Mouse (Mus musculus) kidney, adult 2 months (tissue): ENCODE measurements around the gene Lgals12. TPM values are rescaled to one million over a fixed set of nuclear protein-coding genes. Genes with fewer than 3 reads are reported as not detected.

Experiments
- DNase-seq: peaks from one replicate; pipeline ENCODE4 v3.0.0; 2021
- H3K27ac ChIP-seq: fragments of 200-500 bp; 2 replicates; pipeline ENCODE4 v1.5.1; 2012; ENCODE audit warnings: low read depth, low read length, control low read depth, inconsistent platforms; ENCODE audit not compliant: insufficient read depth
- H3K27me3 ChIP-seq: fragments of 200-500 bp; replicated peaks from 2 replicates; pipeline ENCODE4 v1.6.1; 2012; ENCODE audit warnings: mild to moderate bottlenecking, moderate library complexity, low read length, inconsistent platforms; ENCODE audit not compliant: control insufficient read depth, insufficient read depth
- H3K36me3 ChIP-seq: fragments of 200-500 bp; 2 replicates; pipeline ENCODE4 v1.6.1; 2012; ENCODE audit warnings: mild to moderate bottlenecking, moderate library complexity, low read length, inconsistent platforms; ENCODE audit not compliant: control insufficient read depth, insufficient read depth
- H3K4me1 ChIP-seq: fragments of 200-500 bp; 2 replicates; pipeline ENCODE4 v1.6.1; 2011; ENCODE audit warnings: low read length; ENCODE audit not compliant: control insufficient read depth, insufficient read depth
- H3K4me3 ChIP-seq: fragments of 200-500 bp; 2 replicates; pipeline ENCODE4 v1.5.1; 2011; ENCODE audit warnings: mild to moderate bottlenecking, low read depth, low read length, control low read depth; ENCODE audit not compliant: insufficient read depth
- CTCF ChIP-seq: fragments of 200-500 bp; conservative IDR thresholded peaks from 2 replicates; pipeline ENCODE4 v1.5.1; 2011; ENCODE audit warnings: low read depth, mild to moderate bottlenecking, control low read depth, low read length, moderate library complexity, mixed read lengths; ENCODE audit not compliant: insufficient read depth, insufficient read length
- POLR2A ChIP-seq: fragments of 200-500 bp; IDR thresholded peaks from one replicate; pipeline ENCODE4 v1.6.1; 2011; ENCODE audit warnings: low read depth, low read length, control low read depth
- WGBS: fragments of 180-500 bp; shearing (Covaris S2); methylation state at CpG from one replicate; pipeline ENCODE4 v1.1.7; 2018; 5-methylcytosine and 5-hydroxymethylcytosine counted together
- polyA plus RNA-seq: library from polyadenylated mRNA; depleted of rRNA; stranded (reverse); fragments of >200 nt; gene quantifications from 2 replicates; pipeline ENCODE4 v1.2.3, GENCODE M21; 2012

Lgals12 gene
- polyA plus RNA-seq, 1 experiment = 5.1 TPM

DNA sequence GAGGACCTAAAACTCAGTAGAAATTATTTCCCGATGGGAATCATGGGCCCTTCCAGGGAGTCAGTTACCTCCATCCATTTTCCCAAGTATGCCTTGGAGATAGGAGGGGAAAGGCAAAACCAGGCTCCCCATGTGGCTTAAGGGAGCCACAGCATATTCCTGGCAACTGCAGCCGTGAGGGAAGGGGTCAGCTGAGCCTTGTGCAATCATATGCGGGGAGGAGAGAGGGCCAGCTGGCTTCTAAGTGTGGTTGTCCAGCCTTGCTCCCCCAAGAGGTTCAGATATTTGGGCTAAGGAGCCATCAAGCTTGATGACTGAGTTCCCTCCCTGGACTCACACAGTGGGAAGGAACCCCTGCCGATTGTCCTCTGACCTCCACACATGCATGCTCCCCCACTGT lies 5.4 kb downstream of the Lgals12 start:
- H3K27ac ChIP-seq = no peak overlapping the region
- no peak for DNase-seq
- H3K36me3 ChIP-seq = no peaks in the 10 kb centered on the region
- 92% methylated on average over 4 of the region's 4 CpGs for WGBS
- H3K27me3 ChIP-seq = no peaks in the 10 kb centered on the region
- peaks cover under 1% of the 10 kb centered on the region; the same call in 1 of the 2 replicates for H3K4me1 ChIP-seq
- no peak for TF ChIP-seq CTCF
- no peak for TF ChIP-seq POLR2A
- no peak overlapping the region for H3K4me3 ChIP-seq

DNA sequence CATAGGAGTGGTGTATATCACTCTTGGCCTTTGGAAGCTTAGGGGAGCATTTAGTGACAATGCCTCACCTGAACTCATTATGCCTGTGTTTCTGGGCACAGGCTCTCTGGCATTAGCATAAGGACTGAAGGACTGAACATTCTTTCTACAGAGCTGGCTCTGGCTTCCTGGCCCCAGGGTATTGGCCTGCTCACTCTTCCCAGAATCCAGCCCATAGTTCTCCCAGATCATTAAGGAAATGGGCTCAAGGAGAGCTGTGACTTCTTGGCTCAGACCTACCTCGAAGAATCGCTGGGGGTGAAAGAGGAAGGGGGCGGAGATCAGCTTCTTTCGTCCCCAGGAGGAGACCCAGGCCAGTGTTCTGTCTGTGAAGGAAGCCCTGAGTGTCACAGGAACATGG lies 8.5 kb downstream of the Lgals12 start:
- Histone ChIP-seq H3K4me1 (no peaks in the 10 kb centered on the region), H3K4me3 (no peak overlapping the region), H3K36me3 (no peaks in the 10 kb centered on the region), H3K27ac (no peak overlapping the region), H3K27me3 (no peaks in the 10 kb centered on the region)
- 52% methylated on average over 4 of the region's 4 CpGs for WGBS
- TF ChIP-seq POLR2A (no peak), CTCF (no peak)
- DNase-seq = peak; percentile 55

GRCm38 (mm10) chr19:7595534-7595933 lies 11.5 kb downstream of the Lgals12 start:
- TF ChIP-seq CTCF (peak; percentile 55), POLR2A (no peak)
- DNase-seq = peak; percentile 67
- Histone ChIP-seq H3K36me3 (no peaks in the 10 kb centered on the region), H3K4me3 (no peak overlapping the region), H3K27ac (no peak overlapping the region), H3K4me1 (0 out of 2 replicates have a peak, but pooled peaks cover 3% of the 10 kb centered on the region), H3K27me3 (no peaks in the 10 kb centered on the region)
- 28% methylated on average over 2 of the region's 2 CpGs for WGBS

GRCm38 (mm10) chr19:7592018-7592417 lies 15.0 kb downstream of the Lgals12 start:
- Histone ChIP-seq H3K27ac (no peak overlapping the region), H3K27me3 (no peaks in the 10 kb centered on the region), H3K4me3 (no peak overlapping the region), H3K36me3 (no peaks in the 10 kb centered on the region), H3K4me1 (0 out of 2 replicates have a peak, but pooled peaks cover 3% of the 10 kb centered on the region)
- DNase-seq = peak; percentile 60
- TF ChIP-seq CTCF (no peak), POLR2A (no peak)
- WGBS = 36% methylated on average over 3 of the region's 3 CpGs

DNA sequence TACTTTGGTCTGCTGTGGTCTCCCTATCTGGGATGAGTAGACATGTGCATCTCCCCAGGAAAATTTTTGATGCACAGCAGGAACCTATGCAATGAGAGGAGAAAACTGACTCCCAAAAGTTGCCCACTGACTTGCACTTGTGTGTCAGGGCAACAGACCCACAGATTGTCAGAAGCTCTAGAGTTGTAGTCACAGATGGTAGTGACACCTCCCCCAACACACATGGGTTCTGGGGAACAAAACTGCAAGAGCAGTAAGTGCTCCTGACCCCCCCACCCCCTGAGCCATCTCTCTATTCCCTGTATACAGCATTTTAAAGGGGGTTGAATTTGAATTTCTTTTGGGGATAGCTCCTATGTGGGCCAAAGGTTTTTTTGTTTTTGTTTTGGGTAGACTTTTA lies 16.2 kb downstream of the Lgals12 start:
- DNase-seq = no peak
- Histone ChIP-seq H3K4me3 (no peak overlapping the region), H3K4me1 (0 out of 2 replicates have a peak, but pooled peaks cover 3% of the 10 kb centered on the region), H3K36me3 (no peaks in the 10 kb centered on the region), H3K27me3 (no peaks in the 10 kb centered on the region), H3K27ac (no peak overlapping the region)
- TF ChIP-seq CTCF = no peak

DNA sequence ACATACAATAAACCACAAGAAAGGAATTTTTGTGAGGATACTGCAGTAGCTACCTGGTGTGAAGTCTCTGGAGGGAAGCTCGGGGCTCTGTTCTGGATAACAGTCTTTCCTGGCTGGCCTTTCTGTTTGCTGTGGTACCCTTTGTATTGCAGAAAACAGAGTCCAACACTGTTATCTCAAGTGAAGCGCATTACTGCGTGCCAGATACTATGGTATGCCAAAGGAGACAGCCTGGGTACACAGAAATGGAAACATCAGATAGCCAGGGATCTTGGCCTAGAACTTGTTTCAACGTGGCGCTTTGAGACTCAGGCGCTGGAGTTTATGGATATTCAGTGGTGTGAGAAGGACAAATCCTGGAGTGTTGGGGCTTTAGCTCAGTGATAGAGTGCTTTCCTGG lies 21.2 kb downstream of the Lgals12 start:
- Histone ChIP-seq H3K4me3 (no peak overlapping the region), H3K27ac (no peak overlapping the region), H3K27me3 (no peaks in the 10 kb centered on the region), H3K4me1 (no peaks in the 10 kb centered on the region), H3K36me3 (no peaks in the 10 kb centered on the region)
- TF ChIP-seq POLR2A (no peak), CTCF (no peak)
- WGBS = 95% methylated on average over 6 of the region's 6 CpGs
- no peak for DNase-seq

DNA sequence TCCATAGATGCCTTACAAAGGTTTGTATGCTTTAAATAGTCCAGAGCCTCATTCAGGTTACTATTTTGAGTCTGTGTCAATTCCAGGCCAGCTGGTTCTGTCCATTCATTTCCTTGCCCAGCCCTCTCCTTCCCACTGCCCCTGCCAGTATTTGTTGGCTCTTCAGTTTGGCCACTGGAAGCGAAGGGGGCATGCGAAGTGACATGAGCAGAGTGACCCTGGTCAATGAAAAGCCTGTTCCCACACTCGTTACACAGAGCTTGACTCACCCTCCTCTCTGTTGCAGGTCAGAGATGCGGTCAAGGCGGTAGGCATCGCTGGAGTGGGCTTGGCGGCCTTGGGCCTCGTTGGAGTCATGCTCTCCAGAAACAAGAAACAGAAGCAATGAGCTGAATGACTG lies 21.7 kb downstream of the Lgals12 start:
- WGBS = 85% methylated on average over 8 of the region's 8 CpGs
- Histone ChIP-seq H3K27ac (no peak overlapping the region), H3K4me3 (no peak overlapping the region), H3K36me3 (no peaks in the 10 kb centered on the region), H3K4me1 (no peaks in the 10 kb centered on the region), H3K27me3 (no peaks in the 10 kb centered on the region)
- no peak for DNase-seq
- no peak for TF ChIP-seq CTCF
- no peak for TF ChIP-seq POLR2A

GRCm38 (mm10) chr19:7583599-7583998 lies 23.4 kb downstream of the Lgals12 start:
- Histone ChIP-seq H3K4me1 (no peaks in the 10 kb centered on the region), H3K27me3 (no peaks in the 10 kb centered on the region)
- 81% methylated on average over 3 of the region's 3 CpGs for WGBS

More at GRCm38 (mm10) chr19:7583599-7583998, 23.4 kb downstream of the Lgals12 start:
- TF ChIP-seq CTCF (no peak), POLR2A (no peak)
- H3K4me3 ChIP-seq = no peak overlapping the region
- no peaks in the 10 kb centered on the region for H3K36me3 ChIP-seq
- no peak for DNase-seq
- H3K27ac ChIP-seq = no peak overlapping the region
